Mouse (Mus musculus) megakaryocyte, embryonic 14.5 days (primary cell): ENCODE measurements around the gene Mrpl21.

ENCODE experiments used
- FLI1 ChIP-seq: IDR thresholded peaks from 2 replicates; pipeline ENCODE4 v1.6.1; 2012; ENCODE audit warnings: low read length, inconsistent platforms, mixed read lengths
- GATA1 ChIP-seq: IDR thresholded peaks from 3 replicates; pipeline ENCODE4 v1.6.1; 2012; ENCODE audit warnings: mixed read lengths, low read length, inconsistent platforms, borderline replicate concordance

DNA sequence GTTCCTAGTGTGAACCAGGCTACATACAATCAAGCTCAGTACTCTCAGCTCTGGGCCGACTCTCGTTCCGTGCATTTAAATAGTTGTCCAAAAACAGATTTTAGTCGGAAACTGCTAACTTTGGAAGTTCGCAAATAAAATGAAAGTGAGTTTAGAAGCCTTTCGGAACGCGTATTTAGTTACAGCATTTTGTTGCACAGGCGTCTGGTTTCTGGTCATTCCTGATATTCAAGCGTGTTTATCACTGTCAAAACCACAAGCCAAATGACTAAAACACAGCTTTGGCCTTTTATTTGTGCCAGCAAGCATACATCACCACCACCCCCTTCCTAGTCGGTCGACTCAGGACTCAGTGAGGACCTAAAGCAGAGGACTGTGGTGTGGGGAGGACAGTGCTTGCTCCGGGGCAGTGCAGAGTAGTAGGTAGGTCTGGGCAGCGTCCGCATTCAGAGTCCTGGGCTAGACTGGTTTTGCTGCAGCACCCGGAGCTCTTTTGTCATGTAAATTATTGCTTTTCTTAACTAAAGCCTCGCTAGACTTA, 41.6 kb downstream of the Mrpl21 start:
- no peak for TF ChIP-seq GATA1
- TF ChIP-seq FLI1 = no peak
